Mouse (Mus musculus): ENCODE data around the gene Loxl3. TPM values are rescaled to one million over a fixed set of nuclear protein-coding genes. Genes with fewer than 3 reads are reported as not detected.

The Loxl3 gene
- 1.7 and 1.8 TPM in 2 replicates for polyA plus RNA-seq (2012; rRNA removed)

DNA sequence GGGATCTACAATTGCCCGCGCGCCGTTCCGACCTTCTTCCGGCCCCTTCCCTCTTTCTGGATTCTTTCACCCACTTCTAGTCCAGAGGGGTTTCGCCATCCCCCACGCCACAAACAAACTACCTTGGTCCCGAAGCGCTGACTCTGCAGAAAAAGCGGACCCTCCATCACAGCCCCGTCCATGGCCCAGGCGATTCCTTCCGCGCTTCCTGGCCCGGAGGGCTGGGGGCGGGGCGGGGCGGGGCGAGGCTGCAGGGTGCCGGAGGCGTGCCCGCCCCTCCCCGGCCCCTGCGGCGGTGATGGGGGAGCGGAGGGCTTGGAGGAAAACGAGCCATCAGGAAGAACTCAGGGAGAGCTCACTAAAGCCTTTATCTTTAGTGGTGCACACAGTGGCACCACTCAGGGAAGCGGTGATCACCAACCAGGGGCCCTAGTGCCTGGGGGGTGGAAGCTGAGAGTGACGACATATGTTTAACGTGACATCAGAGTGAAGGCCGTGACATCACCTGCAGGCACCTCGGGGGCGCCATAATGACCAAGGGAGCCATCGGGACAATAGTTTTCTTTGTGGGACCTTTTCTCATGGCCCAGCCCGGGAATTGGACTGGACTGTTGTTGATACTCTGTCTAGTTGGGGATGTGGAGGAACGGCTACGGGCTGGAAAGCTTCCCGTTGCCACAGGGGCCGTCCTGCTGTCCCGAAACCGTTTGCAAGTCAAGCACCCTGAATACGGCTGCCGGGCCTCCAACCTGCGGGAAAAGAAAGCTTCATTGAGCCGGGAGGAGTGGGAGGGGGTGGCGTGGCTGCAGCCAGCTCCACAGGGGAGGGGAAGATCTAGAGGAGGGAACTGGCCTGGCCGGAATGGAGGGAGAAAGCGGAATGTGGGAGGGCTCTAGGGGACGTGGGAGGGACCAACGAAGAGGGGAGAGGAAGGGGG is at the start of gene Loxl3, which contains the start of gene Dok1:
Gene Loxl3 (plus strand): TSS at position 925 of the 937 bp plus-strand sequence.
Gene Dok1 (minus strand): TSS at position 223 of the 937 bp plus-strand sequence.

DNA sequence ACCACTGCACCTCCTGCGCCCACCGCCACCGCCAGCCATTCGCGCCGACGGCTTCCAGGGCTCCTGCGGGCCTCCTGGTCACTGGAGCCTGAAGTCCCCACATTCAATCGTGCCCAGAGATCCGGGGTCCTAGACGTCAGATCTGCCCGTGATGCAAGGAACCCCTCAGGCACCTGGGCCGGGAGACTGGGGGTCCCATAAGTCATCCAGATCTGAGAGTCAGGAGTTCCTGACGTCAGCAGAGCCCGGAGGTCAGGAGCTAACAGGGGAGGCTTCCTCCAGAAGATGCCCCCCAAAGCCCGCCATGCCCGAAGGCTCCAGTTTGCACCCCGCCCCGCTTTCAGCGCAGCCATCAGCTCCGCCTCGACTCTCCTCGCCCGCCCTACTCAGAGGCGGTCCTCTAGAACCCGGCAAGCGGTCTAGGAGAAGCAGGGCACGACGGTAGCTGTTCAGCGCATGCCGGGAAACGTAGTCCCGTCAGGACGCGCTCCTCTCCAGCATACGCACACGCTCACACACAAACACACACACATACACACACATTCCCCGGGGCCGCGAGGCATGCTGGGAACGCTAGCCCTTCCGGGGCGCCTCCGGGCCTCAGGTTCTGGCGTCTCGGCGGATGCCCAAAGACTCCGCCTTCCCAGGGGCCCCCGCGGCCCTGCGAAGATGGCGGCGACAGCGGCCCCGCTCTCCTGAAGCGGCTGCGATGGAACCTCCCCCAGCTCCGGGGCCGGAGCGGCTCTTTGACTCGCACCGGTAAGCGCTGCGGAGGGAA is 20.3 kb downstream of the Loxl3 start, which contains the start of gene Aup1:
Gene Aup1 (plus strand): TSS at position 448 of the 778 bp plus-strand sequence.

DNA sequence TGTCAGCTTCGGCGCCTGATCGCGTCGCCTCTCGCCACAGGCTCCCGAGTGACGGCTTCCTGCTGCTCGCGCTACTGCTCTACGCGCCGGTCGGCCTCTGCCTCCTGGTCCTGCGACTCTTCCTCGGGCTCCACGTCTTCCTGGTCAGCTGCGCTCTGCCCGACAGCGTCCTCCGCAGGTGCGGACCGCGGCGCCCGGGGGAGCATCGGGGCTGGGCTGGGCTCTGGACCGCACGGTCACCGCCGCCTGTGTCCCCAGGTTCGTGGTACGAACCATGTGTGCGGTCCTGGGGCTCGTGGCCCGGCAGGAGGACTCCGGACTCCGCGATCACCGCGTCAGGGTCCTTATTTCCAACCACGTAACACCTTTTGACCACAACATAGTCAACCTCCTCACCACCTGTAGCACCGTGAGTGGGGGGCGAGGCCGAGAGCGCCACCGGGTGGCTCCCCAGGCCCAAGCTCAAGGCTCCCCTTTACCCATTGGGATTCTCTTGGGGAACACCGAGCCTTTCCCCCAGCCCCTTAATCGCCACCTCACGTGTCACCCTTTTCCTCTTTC is 21.0 kb downstream of the Loxl3 start, which contains the start of gene Htra2:
Gene Htra2 (minus strand): TSS at position 403 of the 561 bp plus-strand sequence.

DNA sequence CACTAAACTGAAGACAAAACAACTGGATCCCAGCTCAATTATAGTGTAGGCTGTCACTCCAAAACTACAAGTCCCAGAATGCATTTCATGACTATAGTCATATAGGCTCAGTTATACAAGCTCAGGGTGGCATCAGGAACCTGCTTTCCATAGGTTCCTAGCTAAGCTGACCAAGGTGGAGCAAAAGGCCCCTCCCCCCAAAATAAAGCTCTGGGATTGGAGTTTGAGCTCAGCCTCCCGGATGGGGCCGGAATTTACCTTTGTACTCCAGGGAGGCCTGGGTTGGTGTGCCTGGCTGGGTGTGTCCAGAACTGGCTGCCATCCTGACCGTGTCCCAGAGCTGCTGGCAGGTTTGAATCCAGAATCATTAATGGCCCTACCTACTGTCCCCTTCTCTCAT is 23.8 kb downstream of the Loxl3 start, which contains the start of gene Dqx1:
Gene Dqx1 (plus strand): TSS at position 55 of the 400 bp plus-strand sequence.

GRCm38 (mm10) chr6:83070247-83070310 is 36.1 kb downstream of the Loxl3 start, which contains the start of gene Tlx2:
TSS of gene Tlx2 (minus strand) at chr6:83070293.

DNA sequence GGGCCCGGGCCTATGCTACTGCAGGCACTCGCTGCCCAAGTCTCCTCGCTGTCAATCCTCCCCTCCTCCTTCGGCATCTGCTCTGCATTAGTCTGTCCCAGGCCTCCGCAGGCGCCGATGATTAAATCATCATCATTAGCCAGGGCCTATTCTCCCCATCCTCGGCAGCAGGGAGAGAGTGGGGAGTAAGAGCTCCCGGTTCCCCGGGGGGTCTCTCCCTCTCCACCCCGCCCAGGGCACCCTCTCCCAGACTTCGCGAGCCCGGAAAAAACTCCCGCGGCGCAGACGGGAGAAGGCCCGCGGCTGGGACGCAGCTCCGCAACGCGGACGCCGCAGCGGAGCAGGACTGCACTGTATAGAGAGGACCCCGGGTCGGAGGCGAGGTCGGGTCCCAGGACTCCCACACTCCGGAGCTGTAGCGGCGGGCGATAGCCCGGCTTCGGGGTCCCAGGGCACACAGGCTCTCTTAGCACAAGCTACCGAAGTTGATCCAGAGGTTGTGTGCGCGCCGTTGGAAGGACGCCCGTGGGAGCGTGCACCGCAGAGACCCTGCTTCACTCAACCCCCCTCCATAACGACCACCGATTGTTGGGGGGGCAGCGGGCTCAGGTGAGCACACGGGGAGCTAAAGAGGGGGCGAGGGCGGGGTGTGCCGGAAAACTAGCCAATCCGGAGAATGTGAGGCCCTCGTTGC is 43.8 kb downstream of the Loxl3 start, which contains the start of gene Pcgf1:
Gene Pcgf1 (plus strand): TSS at position 240 of the 694 bp plus-strand sequence.

GRCm38 (mm10) chr6:83086121-83087035 is 52.4 kb downstream of the Loxl3 start, which contains the start of gene Lbx2:
TSS of gene Lbx2 (plus strand) at chr6:83086367.

DNA sequence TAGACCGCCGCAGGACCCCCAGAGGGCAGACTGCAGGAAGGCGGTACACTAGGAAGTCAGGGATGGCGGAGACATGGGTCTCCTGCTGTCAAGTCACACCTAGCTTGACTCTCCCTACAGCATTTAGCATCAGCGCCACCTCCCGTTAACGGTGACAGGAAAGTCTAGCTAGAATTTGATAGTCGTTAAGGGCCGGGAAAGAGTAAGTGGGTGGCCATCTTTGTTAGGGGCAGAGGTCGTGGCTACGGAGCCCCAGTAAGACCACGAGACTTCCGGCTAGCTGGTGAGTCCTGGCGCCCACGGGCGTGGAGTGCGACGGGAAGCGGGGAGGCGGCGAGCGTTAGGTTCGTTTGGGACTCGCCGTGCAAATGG is 67.3 kb downstream of the Loxl3 start, which contains the start of the genes Ccdc142 and Gm42688:
Gene Ccdc142 (plus strand): TSS at position 286 of the 372 bp plus-strand sequence.
Gene Gm42688 (plus strand): TSS at position 302 of the 372 bp plus-strand sequence.

Other genes with a start within 250 kb of the Loxl3 start
- 0.09 and 0.10 TPM in 2 replicates for gene Sema4f, start 94.4 kb upstream of the Loxl3 start, polyA plus RNA-seq (2012; rRNA removed)
- 2.1 and 2.9 TPM in 2 replicates for gene M1ap, start 87.3 kb upstream of the Loxl3 start, polyA plus RNA-seq (2012; rRNA removed)
- 8.1 TPM in 2 replicates for gene Dok1, start 702 bp upstream of the Loxl3 start, polyA plus RNA-seq (2012; rRNA removed)
- 160 and 172 TPM in 2 replicates for gene Aup1, start 20.3 kb downstream of the Loxl3 start, polyA plus RNA-seq (2012; rRNA removed)
- 36.8 and 39.4 TPM in 2 replicates for gene Htra2, start 21.1 kb downstream of the Loxl3 start, polyA plus RNA-seq (2012; rRNA removed)
- gene Dqx1, start 23.7 kb downstream of the Loxl3 start, polyA plus RNA-seq (2012; rRNA removed), result 13.9 and 14.9 TPM in 2 replicates
- gene Tlx2, start 36.1 kb downstream of the Loxl3 start, polyA plus RNA-seq (2012; rRNA removed), result not detected in 2 replicates
- gene Pcgf1, start 43.7 kb downstream of the Loxl3 start, polyA plus RNA-seq (2012; rRNA removed), result 14.5 and 15.4 TPM in 2 replicates
- 0.29 and 0.47 TPM in 2 replicates for gene Lbx2, start 52.2 kb downstream of the Loxl3 start, polyA plus RNA-seq (2012; rRNA removed)
- 0.85 and 1.0 TPM in 2 replicates for gene Ccdc142, start 67.4 kb downstream of the Loxl3 start, polyA plus RNA-seq (2012; rRNA removed)
- 1.5 and 2.0 TPM in 2 replicates for gene Gm42688, start 67.4 kb downstream of the Loxl3 start, polyA plus RNA-seq (2012; rRNA removed)
- gene Mrpl53, start 74.9 kb downstream of the Loxl3 start, polyA plus RNA-seq (2012; rRNA removed), result 49.4 and 73.2 TPM in 2 replicates
- 32.2 and 36.3 TPM in 2 replicates for gene Mogs, start 81.3 kb downstream of the Loxl3 start, polyA plus RNA-seq (2012; rRNA removed)
- gene Wbp1, start 87.4 kb downstream of the Loxl3 start, polyA plus RNA-seq (2012; rRNA removed), result 24.7 and 26.2 TPM in 2 replicates
- 8.5 and 10.0 TPM in 2 replicates for gene Ino80b, start 91.3 kb downstream of the Loxl3 start, polyA plus RNA-seq (2012; rRNA removed)
- 19.0 and 22.3 TPM in 2 replicates for gene Rtkn, start 101.3 kb downstream of the Loxl3 start, polyA plus RNA-seq (2012; rRNA removed)
- 0.36 and 0.39 TPM in 2 replicates for gene Wdr54, start 122.2 kb downstream of the Loxl3 start, polyA plus RNA-seq (2012; rRNA removed)
- gene 1700003E16Rik, start 122.2 kb downstream of the Loxl3 start, polyA plus RNA-seq (2012; rRNA removed), result 0.02 and 0.04 TPM in 2 replicates
- 16.8 and 23.5 TPM in 2 replicates for gene Dctn1, start 131.7 kb downstream of the Loxl3 start, polyA plus RNA-seq (2012; rRNA removed)
- 0.05 TPM in 2 replicates for gene Slc4a5, start 185.7 kb downstream of the Loxl3 start, polyA plus RNA-seq (2012; rRNA removed)

All from liver, embryonic 18 days (tissue).